In the genomic region with DNA sequence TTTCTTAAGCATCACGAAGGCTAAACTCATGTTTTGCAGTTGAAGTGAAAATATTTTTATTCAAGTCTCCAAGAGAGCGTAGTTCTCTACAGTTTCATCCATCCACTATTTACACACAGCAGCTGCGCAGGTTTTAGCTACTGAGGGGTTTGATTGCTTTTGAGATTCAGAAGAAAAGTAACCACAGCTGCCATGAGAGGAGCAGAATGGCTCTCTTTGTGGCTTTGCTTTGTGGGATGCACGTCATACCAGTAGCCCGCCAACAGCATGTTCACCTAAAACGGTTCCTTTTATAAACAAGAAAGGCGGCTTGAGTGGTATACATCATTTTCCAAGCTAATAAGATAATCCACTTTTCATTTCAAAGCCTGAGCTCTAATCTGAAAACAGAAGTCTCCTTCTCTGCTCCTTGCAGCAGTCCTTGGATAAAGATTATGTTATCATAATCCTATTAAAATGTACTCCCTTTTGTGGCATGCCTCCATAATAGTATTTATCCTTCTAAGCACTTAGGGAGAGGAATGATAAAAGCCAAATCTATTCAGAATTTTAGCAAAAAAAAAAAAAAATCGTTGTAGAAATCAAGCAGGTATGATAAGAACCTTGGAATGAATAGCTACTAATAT, we compare ENCODE assay signal across 20 mouse cellular contexts. TPM values are rescaled to one million over a fixed set of nuclear protein-coding genes. Genes with fewer than 3 reads are reported as not detected.
DNase-seq lines count a peak whose midpoint lies in the region; ATAC-seq and TF ChIP-seq lines count a peak whose summit lies in the region.
"Had no signal": no experiment of that assay in that cellular context is flagged by ENCODE, and none has a peak within 500 bp of the region (broad histone marks: within the 10 kb centered on the region; RNA-seq: fewer than 3 reads in every experiment).

No protein-coding gene starts in this region.

- H3K9me3 ChIP-seq in hindbrain, postnatal 0 days (ENCODE audit: low read length) = no peaks in the 10 kb centered on the region
- H3K9me3 ChIP-seq in hindbrain, embryonic 14.5 days (ENCODE audit: control insufficient read depth, low read length) = no peaks in the 10 kb centered on the region
- H3K9me3 ChIP-seq in forebrain, embryonic 16.5 days (ENCODE audit: control insufficient read depth, low read length) = no peaks in the 10 kb centered on the region
- no peaks in the 10 kb centered on the region for H3K9me3 ChIP-seq in midbrain, postnatal 0 days (ENCODE audit: low read length)
- H3K9me3 ChIP-seq: hindbrain, embryonic 12.5 days; limb, embryonic 10.5 days; liver, embryonic 12.5 days had no signal

- H3K9ac ChIP-seq in hindbrain, postnatal 0 days (replicated peaks; ENCODE audit: low read length) = no peak overlapping the region
- H3K9ac ChIP-seq in hindbrain, embryonic 14.5 days = no peak overlapping the region
- H3K9ac ChIP-seq in forebrain, embryonic 16.5 days (replicated peaks; ENCODE audit: low read depth, low read length) = no peak overlapping the region
- no peak overlapping the region for H3K9ac ChIP-seq in midbrain, postnatal 0 days (replicated peaks; ENCODE audit: low read length, poor library complexity, severe bottlenecking)
- H3K9ac ChIP-seq: hindbrain, embryonic 12.5 days; liver, embryonic 12.5 days had no signal

- H3K4me3 ChIP-seq in hindbrain, postnatal 0 days (ENCODE audit: low read length) = no peak overlapping the region
- H3K4me3 ChIP-seq in hindbrain, embryonic 14.5 days (replicated peaks; ENCODE audit: low read length) = no peak overlapping the region
- H3K4me3 ChIP-seq in forebrain, embryonic 16.5 days (replicated peaks; ENCODE audit: low read length) = no peak overlapping the region
- H3K4me3 ChIP-seq in midbrain, postnatal 0 days (ENCODE audit: low read depth, low read length) = no peak overlapping the region
- H3K4me3 ChIP-seq: hindbrain, embryonic 12.5 days; limb, embryonic 10.5 days; liver, embryonic 12.5 days had no signal

- TF ChIP-seq CTCF in hindbrain, postnatal 0 days (IDR thresholded peaks at IDR 0.05; ENCODE audit: low read depth) = no peak
- TF ChIP-seq CTCF in midbrain, postnatal 0 days (IDR thresholded peaks at IDR 0.05) = no peak

- no peaks in the 10 kb centered on the region for H3K36me3 ChIP-seq in hindbrain, postnatal 0 days (ENCODE audit: insufficient read depth, low read length)
- no peaks in the 10 kb centered on the region for H3K36me3 ChIP-seq in hindbrain, embryonic 14.5 days (replicated peaks; ENCODE audit: control insufficient read depth, insufficient read depth)
- no peaks in the 10 kb centered on the region for H3K36me3 ChIP-seq in forebrain, embryonic 16.5 days (ENCODE audit: control insufficient read depth, insufficient read depth)
- H3K36me3 ChIP-seq in midbrain, postnatal 0 days (ENCODE audit: insufficient read depth, low read length) = no peaks in the 10 kb centered on the region
- H3K36me3 ChIP-seq: hindbrain, embryonic 12.5 days; limb, embryonic 10.5 days; liver, embryonic 12.5 days had no signal

- ATAC-seq in hindbrain, postnatal 0 days = no peak
- ATAC-seq in hindbrain, embryonic 14.5 days (ENCODE audit: low FRiP score) = no peak
- peak; percentile 55 for ATAC-seq in forebrain, embryonic 16.5 days
- no peak for ATAC-seq in midbrain, postnatal 0 days (ENCODE audit: low FRiP score)
- ATAC-seq: intestine, embryonic 16.5 days; liver, embryonic 12.5 days had no signal

- H3K27me3 ChIP-seq in hindbrain, postnatal 0 days (ENCODE audit: insufficient read depth, low read length) = no peaks in the 10 kb centered on the region
- no peaks in the 10 kb centered on the region for H3K27me3 ChIP-seq in hindbrain, embryonic 14.5 days (ENCODE audit: control insufficient read depth, insufficient read depth, low read length)
- no peaks in the 10 kb centered on the region for H3K27me3 ChIP-seq in forebrain, embryonic 16.5 days (replicated peaks; ENCODE audit: control insufficient read depth, insufficient read depth, low read length)
- H3K27me3 ChIP-seq in midbrain, postnatal 0 days (ENCODE audit: insufficient read depth, low read length) = no peaks in the 10 kb centered on the region
- H3K27me3 ChIP-seq: hindbrain, embryonic 12.5 days; liver, embryonic 12.5 days had no signal

- H3K4me2 ChIP-seq in hindbrain, postnatal 0 days (ENCODE audit: low read depth, low read length) = no peak overlapping the region
- no peak overlapping the region for H3K4me2 ChIP-seq in hindbrain, embryonic 14.5 days (replicated peaks)
- no peak overlapping the region for H3K4me2 ChIP-seq in forebrain, embryonic 16.5 days (ENCODE audit: low read length)
- no peak overlapping the region for H3K4me2 ChIP-seq in midbrain, postnatal 0 days (ENCODE audit: low read depth, low read length, poor library complexity, severe bottlenecking)
- H3K4me2 ChIP-seq: hindbrain, embryonic 12.5 days; liver, embryonic 12.5 days had no signal

- DNase-seq in hindbrain, postnatal 0 days (ENCODE audit: low spot score) = peak; percentile 9
- no peak for DNase-seq in hindbrain, embryonic 14.5 days (ENCODE audit: low spot score)
- DNase-seq in brain, adult 2 months (ENCODE audit: low read depth, low spot score) = peak; percentile 13
- peak; percentile 23 for DNase-seq in midbrain, postnatal 0 days (ENCODE audit: low spot score)
- DNase-seq in spleen, postnatal 36 days (ENCODE audit: low spot score in 2 of 2) = no peak
- DNase-seq in adrenal gland, postnatal 36 days = no peak
- no peak for DNase-seq in layer of hippocampus, adult 8-10 months (ENCODE audit: low spot score in 2 of 2)
- DNase-seq: cerebellum, adult 2 months; heart, adult 18-20 months; kidney, postnatal 10 days; layer of hippocampus, postnatal 36 days had no signal

- 66% methylated on average over 8 of the region's 8 CpGs for WGBS in hindbrain, postnatal 0 days
- 73% methylated on average over 8 of the region's 8 CpGs for WGBS in hindbrain, embryonic 14.5 days
- 29% methylated on average over 8 of the region's 8 CpGs for WGBS in forebrain, embryonic 16.5 days
- 22% methylated on average over 8 of the region's 8 CpGs for WGBS in midbrain, postnatal 0 days

- no peaks in the 10 kb centered on the region for H3K4me1 ChIP-seq in hindbrain, postnatal 0 days (ENCODE audit: insufficient read depth, low read length)
- no peaks in the 10 kb centered on the region for H3K4me1 ChIP-seq in hindbrain, embryonic 14.5 days (replicated peaks; ENCODE audit: control insufficient read depth, insufficient read depth, low read length)
- H3K4me1 ChIP-seq in forebrain, embryonic 16.5 days (replicated peaks; ENCODE audit: control insufficient read depth, insufficient read depth, low read length) = peaks cover 3% of the 10 kb centered on the region; the same call in 1 of the 2 replicates
- H3K4me1 ChIP-seq in midbrain, postnatal 0 days (ENCODE audit: insufficient read depth, low read length) = 0 out of 2 replicates have a peak, but pooled peaks cover 3% of the 10 kb centered on the region
- H3K4me1 ChIP-seq: hindbrain, embryonic 12.5 days; limb, embryonic 10.5 days; liver, embryonic 12.5 days had no signal

- no peak overlapping the region for H3K27ac ChIP-seq in hindbrain, postnatal 0 days
- no peak overlapping the region for H3K27ac ChIP-seq in hindbrain, embryonic 14.5 days
- H3K27ac ChIP-seq in forebrain, embryonic 16.5 days (ENCODE audit: low read length) = no peak overlapping the region
- H3K27ac ChIP-seq in midbrain, postnatal 0 days (ENCODE audit: low read depth, low read length) = no peak overlapping the region
- H3K27ac ChIP-seq: hindbrain, embryonic 12.5 days; limb, embryonic 10.5 days; liver, embryonic 12.5 days had no signal

RNA-seq across cellular contexts. Expression of gene Iqschfp, which starts 26.7 kb away (rescaled TPM):
- 0.61 and 2.7 TPM in 2 replicates for total RNA-seq in hindbrain, postnatal 0 days (2014; rRNA removed)
- 5.6 and 5.8 TPM in 2 replicates for polyA plus RNA-seq in hindbrain, postnatal 0 days (2015; fragmentation: Nextera tagmentation; extraction: Ambion mirVana)
- 7.5 and 8.3 TPM in 2 replicates for polyA plus RNA-seq in hindbrain, embryonic 14.5 days (2014; fragmentation: Nextera tagmentation; extraction: Ambion mirVana)
- polyA plus RNA-seq in forebrain, embryonic 16.5 days (2015; fragmentation: Nextera tagmentation; extraction: Ambion mirVana) = 4.6 and 5.3 TPM in 2 replicates
- total RNA-seq in midbrain, postnatal 0 days (2014; rRNA removed) = 5.7 and 12.5 TPM in 2 replicates
- 3.9 and 4.5 TPM in 2 replicates for polyA plus RNA-seq in midbrain, postnatal 0 days (2015; fragmentation: Nextera tagmentation; extraction: Ambion mirVana)
- total RNA-seq in adrenal gland, postnatal 36 days (2021) = not detected
- total RNA-seq in layer of hippocampus, adult 8-10 months (2022) = 10 to 100 TPM; 10.0 to 16.4 (median 14.6) TPM
- total RNA-seq: gastrocnemius, adult 8-10 months; heart, adult 18-20 months; megakaryocyte, adult 5-6 weeks had no signal
- polyA plus RNA-seq: heart, embryonic 16.5 days; intestine, embryonic 16.5 days; limb, embryonic 10.5 days; liver, embryonic 12.5 days; lung, embryonic 16.5 days had no signal

RNA-seq across cellular contexts. Expression of gene Iqcj, which starts 26.7 kb away (rescaled TPM):
- 0.26 and 0.32 TPM in 2 replicates for total RNA-seq in hindbrain, postnatal 0 days (2014; rRNA removed)
- 0.34 and 0.47 TPM in 2 replicates for polyA plus RNA-seq in hindbrain, postnatal 0 days (2015; fragmentation: Nextera tagmentation; extraction: Ambion mirVana)
- 0.47 and 0.72 TPM in 2 replicates for polyA plus RNA-seq in hindbrain, embryonic 14.5 days (2014; fragmentation: Nextera tagmentation; extraction: Ambion mirVana)
- 0.68 and 1.5 TPM in 2 replicates for polyA plus RNA-seq in forebrain, embryonic 16.5 days (2015; fragmentation: Nextera tagmentation; extraction: Ambion mirVana)
- total RNA-seq in midbrain, postnatal 0 days (2014; rRNA removed) = 0.47 and 1.5 TPM in 2 replicates
- polyA plus RNA-seq in midbrain, postnatal 0 days (2015; fragmentation: Nextera tagmentation; extraction: Ambion mirVana) = 0.22 and 0.42 TPM in 2 replicates
- not detected for total RNA-seq in adrenal gland, postnatal 36 days (2021)
- 1 to 10 TPM; 2.9 to 4.8 (median 3.6) TPM for total RNA-seq in layer of hippocampus, adult 8-10 months (2022)
- total RNA-seq: gastrocnemius, adult 8-10 months; heart, adult 18-20 months; megakaryocyte, adult 5-6 weeks had no signal
- polyA plus RNA-seq: heart, embryonic 16.5 days; limb, embryonic 10.5 days; liver, embryonic 12.5 days; lung, embryonic 16.5 days had no signal

Comparison
In these comparisons a context has a peak if more than half of its experiments do, and no peak if none do; other contexts are left out.
1. DNase-seq: peak in hindbrain, postnatal 0 days (single experiment), brain, adult 2 months (single experiment) and midbrain, postnatal 0 days (single experiment); none in hindbrain, embryonic 14.5 days (single experiment), spleen, postnatal 36 days (0 of 2), adrenal gland, postnatal 36 days (0 of 2) and layer of hippocampus, adult 8-10 months (0 of 2).